Mouse (Mus musculus) small intestine, adult 2 months (tissue): ENCODE data around the gene a. TPM values are rescaled to one million over a fixed set of nuclear protein-coding genes. Genes with fewer than 3 reads are reported as not detected.
A peak's percentile ranks its signal among the peaks of the same experiment; 100 is the strongest.
"Not testable (repeated sequence)": the region's sequence is repeated elsewhere in the genome, so short reads cannot be mapped to it uniquely, and the experiment has no call there.

Source experiments
- H3K27ac ChIP-seq: fragments of 200-500 bp; 2 replicates; pipeline ENCODE4 v1.5.1; 2012; ENCODE audit warnings: low read depth, low read length, control low read depth, inconsistent platforms; ENCODE audit not compliant: insufficient read depth
- H3K27me3 ChIP-seq: fragments of 200-500 bp; 2 replicates; pipeline ENCODE4 v1.6.1; 2012; ENCODE audit warnings: mild to moderate bottlenecking, moderate library complexity, low read length, inconsistent platforms; ENCODE audit not compliant: control insufficient read depth, insufficient read depth
- H3K36me3 ChIP-seq: fragments of 200-500 bp; 2 replicates; pipeline ENCODE4 v1.6.1; 2012; ENCODE audit warnings: mild to moderate bottlenecking, low read length, control low read depth, inconsistent platforms; ENCODE audit not compliant: control insufficient read depth, insufficient read depth
- H3K4me1 ChIP-seq: fragments of 200-500 bp; 2 replicates; pipeline ENCODE4 v1.6.1; 2012; ENCODE audit warnings: low read length, inconsistent platforms, mixed read lengths; ENCODE audit not compliant: control insufficient read depth, insufficient read depth, insufficient read length
- H3K4me3 ChIP-seq: fragments of 200-500 bp; 2 replicates; pipeline ENCODE4 v1.5.1; 2012; ENCODE audit warnings: low read depth, mild to moderate bottlenecking, control low read depth, inconsistent platforms, low read length, moderate library complexity
- CTCF ChIP-seq: fragments of 200-500 bp; IDR thresholded peaks from 2 replicates; pipeline ENCODE4 v1.5.1; 2012; ENCODE audit warnings: low read depth, mild to moderate bottlenecking, control low read depth, inconsistent platforms, low read length, moderate library complexity, mixed read lengths; ENCODE audit not compliant: insufficient replicate concordance, insufficient read length; ENCODE audit errors: extremely low read depth
- POLR2A ChIP-seq: fragments of 200-500 bp; IDR thresholded peaks from 2 replicates; pipeline ENCODE4 v1.6.1; 2012; ENCODE audit warnings: low read depth, mild to moderate bottlenecking, control low read depth, inconsistent platforms, low read length, moderate library complexity
- WGBS: fragments of 180-500 bp; shearing (Covaris S2); methylation state at CpG from one replicate; pipeline ENCODE4 v1.1.7; 2018; 5-methylcytosine and 5-hydroxymethylcytosine counted together
- polyA plus RNA-seq: library from polyadenylated mRNA; depleted of rRNA; stranded (reverse); fragments of >200 nt; gene quantifications from 2 replicates; pipeline ENCODE4 v1.2.3, GENCODE M21; 2012

a gene
- polyA plus RNA-seq, 1 experiment: 1.2 TPM

GRCm38 (mm10) chr2:154991411-154991810 lies 200.2 kb downstream of the a start:
- no peaks in the 10 kb centered on the region for H3K27me3 ChIP-seq
- no peaks in the 10 kb centered on the region for H3K4me1 ChIP-seq
- no peak overlapping the region for H3K4me3 ChIP-seq
- H3K27ac ChIP-seq: no peak overlapping the region
- 66% methylated on average over 8 of the region's 8 CpGs for WGBS
- H3K36me3 ChIP-seq: no peaks in the 10 kb centered on the region
- no peak for TF ChIP-seq CTCF

- Histone ChIP-seq H3K36me3 (no peaks in the 10 kb centered on the region), H3K27ac (no peak overlapping the region), H3K27me3 (no peaks in the 10 kb centered on the region), H3K4me1 (no peaks in the 10 kb centered on the region), H3K4me3 (no peak overlapping the region)
- TF ChIP-seq CTCF (no peak), POLR2A (no peak)
- 70% methylated on average over 5 of the region's 5 CpGs for WGBS
Observed at GRCm38 (mm10) chr2:154992083-154992482, 200.9 kb downstream of the a start.

- Histone ChIP-seq H3K4me3 (no peak overlapping the region), H3K27me3 (no peaks in the 10 kb centered on the region), H3K36me3 (no peaks in the 10 kb centered on the region), H3K27ac (no peak overlapping the region), H3K4me1 (no peaks in the 10 kb centered on the region)
- TF ChIP-seq CTCF (no peak), POLR2A (no peak)
- 92% methylated on average over 11 of the region's 11 CpGs for WGBS
Observed at GRCm38 (mm10) chr2:155005491-155005890, 214.3 kb downstream of the a start.

GRCm38 (mm10) chr2:155011086-155011656 lies 220.0 kb downstream of the a start:
- no peak overlapping the region for H3K27ac ChIP-seq
- H3K27me3 ChIP-seq: no peaks in the 10 kb centered on the region
- WGBS: 59% methylated on average over 3 of the region's 3 CpGs
- no peaks in the 10 kb centered on the region for H3K4me1 ChIP-seq
- TF ChIP-seq CTCF (no peak), POLR2A (no peak)
- H3K36me3 ChIP-seq: no peaks in the 10 kb centered on the region
- no peak overlapping the region for H3K4me3 ChIP-seq

- H3K27ac ChIP-seq: no peak overlapping the region
- TF ChIP-seq POLR2A: no peak
- no peak for TF ChIP-seq CTCF
- 92% methylated on average over 6 of the region's 6 CpGs for WGBS
Observed at GRCm38 (mm10) chr2:155012991-155013390, 221.8 kb downstream of the a start.

GRCm38 (mm10) chr2:155016751-155017150 lies 225.5 kb downstream of the a start:
- 49% methylated on average over 7 of the region's 9 CpGs for WGBS
- H3K27me3 ChIP-seq, H3K27ac ChIP-seq, H3K4me1 ChIP-seq, H3K4me3 ChIP-seq, H3K36me3 ChIP-seq: not testable (repeated sequence)

More at GRCm38 (mm10) chr2:155012991-155013390, 221.8 kb downstream of the a start:
- H3K36me3 ChIP-seq: no peaks in the 10 kb centered on the region
- H3K27me3 ChIP-seq: no peaks in the 10 kb centered on the region
- H3K4me3 ChIP-seq: no peak overlapping the region
- no peaks in the 10 kb centered on the region for H3K4me1 ChIP-seq

GRCm38 (mm10) chr2:155018251-155018755 lies 227.1 kb downstream of the a start, which contains the start of gene Gm14226:
TSS of gene Gm14226 (plus strand) at chr2:155018266.
- H3K4me1 ChIP-seq, H3K36me3 ChIP-seq, H3K27me3 ChIP-seq: not testable (repeated sequence)
- peak within 1 kb of the TSS; percentile 25; the same call in 1 of the 2 replicates for H3K27ac ChIP-seq
- peak within 1 kb of the TSS; percentile 60 for H3K4me3 ChIP-seq
- WGBS: 3% methylated on average over 24 of the region's 26 CpGs
